Mouse (Mus musculus) ovary, postnatal 36 days (tissue): Measurements from ENCODE around the gene Fut1.

Source experiments
- DNase-seq: peaks from one replicate; pipeline ENCODE4 v3.0.0; 2022; ENCODE audit warnings: low spot score, mixed read lengths

Gene Fut1

GRCm38 (mm10) chr7:45667761-45668160 lies 50.7 kb downstream of the Fut1 start:
- no peak for DNase-seq

GRCm38 (mm10) chr7:45668921-45669320 lies 51.8 kb downstream of the Fut1 start:
- DNase-seq: no peak
